Mouse (Mus musculus): Measurements from ENCODE around the gene Kpna6. TPM values are rescaled to one million over a fixed set of nuclear protein-coding genes. Genes with fewer than 3 reads are reported as not detected.

The Kpna6 gene
- polyA plus RNA-seq, 1 experiment from 2014 or later: 6.0 TPM

DNA sequence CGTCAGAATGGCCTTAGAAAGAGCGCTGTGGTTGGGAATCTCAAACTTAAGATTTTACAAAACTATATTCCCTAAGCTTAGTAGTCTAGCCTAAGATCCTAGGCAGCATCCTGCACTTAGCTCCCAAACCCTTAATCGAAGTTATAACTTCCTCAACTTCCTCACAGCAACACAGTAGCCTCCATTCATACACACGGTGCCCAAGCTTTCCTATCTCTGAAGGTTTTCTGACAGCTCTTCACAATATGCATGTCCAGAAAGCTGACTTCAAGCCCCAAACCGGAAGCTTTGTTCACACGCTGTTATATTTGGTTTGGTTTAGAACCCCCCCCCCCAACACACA is 23.2 kb upstream of the Kpna6 start:
- Histone ChIP-seq H3K9me3 (replicated peaks) (no peaks in the 10 kb centered on the region), H3K9ac (peak overlapping the region; percentile 71), H3K36me3 (replicated peaks) (peaks cover 17% of the 10 kb centered on the region), H3K27ac (replicated peaks) (peak overlapping the region; percentile 77), H3K4me3 (replicated peaks) (peak overlapping the region; percentile 80), H3K4me2 (peak overlapping the region; percentile 93), H3K4me1 (replicated peaks) (peaks cover 19% of the 10 kb centered on the region), H3K27me3 (no peaks in the 10 kb centered on the region)
- 0 out of 2 replicates have a peak, but pooled peaks have one; percentile 3 for ATAC-seq (ENCODE audit: insufficient read depth)
- whole genome bisulfite sequencing (ENCODE audit: insufficient replicate concordance): 17% methylated on average over 6 of the region's 6 CpGs

DNA sequence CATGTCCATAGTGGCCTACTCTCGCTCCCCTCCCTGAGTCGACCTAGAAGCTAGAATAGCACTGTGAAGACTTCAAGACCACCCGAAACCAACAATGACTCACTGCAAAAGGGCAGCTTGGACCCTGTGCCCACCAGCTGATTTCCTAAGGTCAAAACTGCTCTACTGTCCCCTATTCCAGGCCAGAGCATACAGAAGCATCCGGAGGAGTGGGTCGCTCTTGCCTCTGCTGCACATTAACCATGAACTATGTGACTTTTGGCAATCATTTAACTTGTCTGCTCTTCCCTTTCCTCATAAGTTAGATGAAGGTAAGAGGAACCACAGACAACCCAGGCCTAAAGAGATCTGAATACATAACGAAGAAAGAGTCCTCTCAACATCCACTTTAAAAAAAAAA is 12.0 kb upstream of the Kpna6 start:
- no peak overlapping the region for H3K9ac ChIP-seq
- no peaks in the 10 kb centered on the region for H3K27me3 ChIP-seq
- no peaks in the 10 kb centered on the region for H3K9me3 ChIP-seq (replicated peaks)
- no peaks in the 10 kb centered on the region for H3K4me1 ChIP-seq (replicated peaks)
- no peak overlapping the region for H3K27ac ChIP-seq (replicated peaks)
- 83% methylated on average over 6 of the region's 6 CpGs for WGBS (ENCODE audit: insufficient replicate concordance)
- no peak overlapping the region for H3K4me3 ChIP-seq (replicated peaks)
- H3K4me2 ChIP-seq: no peak overlapping the region
- ATAC-seq (ENCODE audit: insufficient read depth): no peak
- peaks cover 34% of the 10 kb centered on the region for H3K36me3 ChIP-seq (replicated peaks)

DNA sequence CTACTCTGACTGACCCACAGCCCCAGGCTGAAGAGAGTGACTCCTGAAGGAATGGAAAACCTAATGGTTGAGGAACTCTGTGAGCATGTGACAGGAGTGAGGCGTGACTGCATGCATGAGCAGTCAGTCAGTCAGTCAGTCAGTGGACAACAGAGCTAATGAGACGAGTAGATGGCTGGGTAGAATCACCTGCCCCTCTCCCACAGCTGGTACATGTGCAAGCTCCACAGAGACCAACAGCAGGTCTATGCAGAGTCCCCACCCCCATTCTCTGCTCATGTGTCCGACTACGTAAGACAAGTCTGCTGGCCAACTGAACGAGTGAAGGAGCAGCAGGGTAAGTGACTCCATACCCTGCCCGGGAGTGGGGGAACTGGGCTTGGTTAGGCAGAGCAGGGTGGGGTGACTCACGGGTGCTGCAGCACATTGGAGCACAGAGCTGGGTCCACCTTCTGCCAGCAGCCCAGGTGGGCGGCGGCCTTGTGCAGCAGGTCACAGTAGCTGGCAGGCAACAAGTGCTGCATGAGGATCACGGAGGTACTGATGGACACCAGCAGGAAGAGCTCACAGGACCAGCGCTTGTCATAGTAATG is 11.4 kb upstream of the Kpna6 start:
- Histone ChIP-seq H3K9me3 (replicated peaks) (no peaks in the 10 kb centered on the region), H3K4me1 (replicated peaks) (no peaks in the 10 kb centered on the region), H3K9ac (no peak overlapping the region), H3K4me2 (no peak overlapping the region), H3K36me3 (replicated peaks) (peaks cover 34% of the 10 kb centered on the region), H3K27ac (replicated peaks) (no peak overlapping the region), H3K27me3 (no peaks in the 10 kb centered on the region), H3K4me3 (replicated peaks) (no peak overlapping the region)
- 77% methylated on average over 11 of the region's 11 CpGs for WGBS (ENCODE audit: insufficient replicate concordance)
- ATAC-seq (ENCODE audit: insufficient read depth): 0 out of 2 replicates have a peak, but pooled peaks have one; percentile 18

GRCm38 (mm10) chr4:129681837-129682236 is 9.3 kb upstream of the Kpna6 start:
- WGBS (ENCODE audit: insufficient replicate concordance): 76% methylated on average over 11 of the region's 11 CpGs
- Histone ChIP-seq H3K27me3 (no peaks in the 10 kb centered on the region), H3K27ac (replicated peaks) (no peak overlapping the region), H3K4me2 (no peak overlapping the region), H3K4me1 (replicated peaks) (no peaks in the 10 kb centered on the region), H3K4me3 (replicated peaks) (no peak overlapping the region), H3K36me3 (replicated peaks) (peaks cover 31% of the 10 kb centered on the region), H3K9ac (no peak overlapping the region), H3K9me3 (replicated peaks) (no peaks in the 10 kb centered on the region)
- ATAC-seq (ENCODE audit: insufficient read depth): no peak

- Histone ChIP-seq H3K27ac (replicated peaks) (peak overlapping the region; percentile 92), H3K27me3 (no peaks in the 10 kb centered on the region), H3K4me2 (peak overlapping the region; percentile 88), H3K4me1 (replicated peaks) (peaks cover 26% of the 10 kb centered on the region), H3K9ac (peak overlapping the region; percentile 96), H3K36me3 (replicated peaks) (peaks cover 17% of the 10 kb centered on the region; the same call in 1 of the 2 replicates), H3K9me3 (replicated peaks) (no peaks in the 10 kb centered on the region), H3K4me3 (replicated peaks) (peak overlapping the region; percentile 91)
- ATAC-seq (ENCODE audit: insufficient read depth): peak; percentile 36; the same call in 1 of the 2 replicates
- 3% methylated on average over 10 of the region's 10 CpGs for WGBS (ENCODE audit: insufficient replicate concordance)
These were observed 397 bp upstream of the Kpna6 start for GRCm38 (mm10) chr4:129672878-129673449.

DNA sequence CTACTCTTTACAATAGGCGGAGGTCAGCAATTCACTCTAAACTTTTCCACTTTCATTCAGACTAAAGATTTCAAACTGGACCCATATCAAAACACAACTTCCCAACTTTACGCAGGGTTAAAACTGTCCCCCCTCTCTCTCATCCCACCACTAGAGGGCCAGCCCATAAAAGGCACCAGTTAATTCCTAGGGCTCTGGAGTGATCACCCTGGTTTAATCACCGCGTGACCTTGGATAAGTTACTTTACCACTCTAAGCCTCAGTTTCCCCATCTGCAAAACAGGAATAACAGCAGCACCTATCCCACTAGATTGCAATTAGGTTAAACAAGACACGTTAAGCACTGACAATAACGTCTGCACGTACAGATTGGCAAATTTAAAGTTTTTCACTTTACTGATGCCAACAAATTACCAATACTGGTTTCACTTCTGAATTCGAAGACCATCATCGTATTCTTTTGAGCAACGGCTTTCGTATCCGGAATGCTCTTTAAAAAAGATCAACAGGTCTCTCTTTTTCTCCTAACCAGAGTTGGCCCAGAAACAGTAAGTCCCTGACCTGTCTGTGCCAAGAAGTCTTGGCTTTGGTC is 980 bp downstream of the Kpna6 start:
- no peaks in the 10 kb centered on the region for H3K9me3 ChIP-seq (replicated peaks)
- 0 out of 2 replicates have a peak, but pooled peaks cover 16% of the 10 kb centered on the region for H3K36me3 ChIP-seq (replicated peaks)
- peak overlapping the region; percentile 92 for H3K27ac ChIP-seq (replicated peaks)
- peak overlapping the region; percentile 96 for H3K9ac ChIP-seq
- peak overlapping the region; percentile 91 for H3K4me3 ChIP-seq (replicated peaks)
- H3K4me1 ChIP-seq (replicated peaks): peaks cover 26% of the 10 kb centered on the region
- ATAC-seq (ENCODE audit: insufficient read depth): peak; percentile 54; the same call in 1 of the 2 replicates
- WGBS (ENCODE audit: insufficient replicate concordance): 3% methylated on average over 12 of the region's 12 CpGs
- H3K27me3 ChIP-seq: no peaks in the 10 kb centered on the region
- H3K4me2 ChIP-seq: peak overlapping the region; percentile 88

- Histone ChIP-seq H3K9me3 (replicated peaks) (no peaks in the 10 kb centered on the region), H3K4me2 (no peak overlapping the region), H3K4me3 (replicated peaks) (no peak overlapping the region), H3K36me3 (replicated peaks) (peaks cover 53% of the 10 kb centered on the region), H3K27me3 (no peaks in the 10 kb centered on the region), H3K4me1 (replicated peaks) (no peaks in the 10 kb centered on the region), H3K9ac (no peak overlapping the region), H3K27ac (replicated peaks) (no peak overlapping the region)
- WGBS (ENCODE audit: insufficient replicate concordance): 75% methylated on average over 3 of the region's 3 CpGs
- ATAC-seq (ENCODE audit: insufficient read depth): no peak
These were observed 10.2 kb downstream of the Kpna6 start for GRCm38 (mm10) chr4:129662255-129662813.

GRCm38 (mm10) chr4:129661584-129661983 is 11.0 kb downstream of the Kpna6 start:
- Histone ChIP-seq H3K27ac (replicated peaks) (no peak overlapping the region), H3K9ac (no peak overlapping the region), H3K36me3 (replicated peaks) (peaks cover 57% of the 10 kb centered on the region), H3K4me1 (replicated peaks) (no peaks in the 10 kb centered on the region), H3K9me3 (replicated peaks) (no peaks in the 10 kb centered on the region), H3K27me3 (no peaks in the 10 kb centered on the region), H3K4me2 (no peak overlapping the region), H3K4me3 (replicated peaks) (no peak overlapping the region)
- no peak for ATAC-seq (ENCODE audit: insufficient read depth)
- WGBS (ENCODE audit: insufficient replicate concordance): 85% methylated on average over 3 of the region's 3 CpGs

- Histone ChIP-seq H3K4me1 (replicated peaks) (no peaks in the 10 kb centered on the region), H3K9me3 (replicated peaks) (no peaks in the 10 kb centered on the region), H3K27ac (replicated peaks) (no peak overlapping the region), H3K27me3 (no peaks in the 10 kb centered on the region), H3K36me3 (replicated peaks) (peaks cover 95% of the 10 kb centered on the region), H3K4me3 (replicated peaks) (no peak overlapping the region), H3K4me2 (no peak overlapping the region), H3K9ac (no peak overlapping the region)
- no peak for ATAC-seq (ENCODE audit: insufficient read depth)
- WGBS (ENCODE audit: insufficient replicate concordance): 83% methylated on average over 14 of the region's 14 CpGs
These were observed 17.8 kb downstream of the Kpna6 start for GRCm38 (mm10) chr4:129654770-129655169.

DNA sequence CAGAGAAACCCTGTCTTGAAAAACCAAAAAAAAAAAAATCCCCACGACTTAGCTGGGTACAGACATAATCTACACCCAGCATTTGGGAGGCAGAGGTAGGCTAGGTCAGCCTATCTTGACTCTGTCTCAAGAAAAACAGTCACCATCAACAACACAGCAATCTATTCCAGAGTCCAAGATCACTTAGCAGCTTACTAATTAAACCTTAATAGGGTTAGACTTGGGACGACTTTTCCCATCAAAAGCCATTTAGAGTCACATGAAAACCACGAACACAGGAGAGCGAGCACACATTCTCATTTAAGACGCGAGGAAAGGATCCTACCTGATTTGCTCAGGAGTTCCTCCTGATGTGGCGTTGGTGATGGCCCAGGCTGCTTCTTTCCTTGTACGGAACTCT is 22.2 kb downstream of the Kpna6 start:
- no peak overlapping the region for H3K4me3 ChIP-seq (replicated peaks)
- peaks cover 95% of the 10 kb centered on the region for H3K36me3 ChIP-seq (replicated peaks)
- WGBS (ENCODE audit: insufficient replicate concordance): 88% methylated on average over 8 of the region's 8 CpGs
- no peak overlapping the region for H3K9ac ChIP-seq
- no peaks in the 10 kb centered on the region for H3K4me1 ChIP-seq (replicated peaks)
- no peak overlapping the region for H3K4me2 ChIP-seq
- ATAC-seq (ENCODE audit: insufficient read depth): no peak
- H3K9me3 ChIP-seq (replicated peaks): no peaks in the 10 kb centered on the region
- no peaks in the 10 kb centered on the region for H3K27me3 ChIP-seq
- H3K27ac ChIP-seq (replicated peaks): no peak overlapping the region

DNA sequence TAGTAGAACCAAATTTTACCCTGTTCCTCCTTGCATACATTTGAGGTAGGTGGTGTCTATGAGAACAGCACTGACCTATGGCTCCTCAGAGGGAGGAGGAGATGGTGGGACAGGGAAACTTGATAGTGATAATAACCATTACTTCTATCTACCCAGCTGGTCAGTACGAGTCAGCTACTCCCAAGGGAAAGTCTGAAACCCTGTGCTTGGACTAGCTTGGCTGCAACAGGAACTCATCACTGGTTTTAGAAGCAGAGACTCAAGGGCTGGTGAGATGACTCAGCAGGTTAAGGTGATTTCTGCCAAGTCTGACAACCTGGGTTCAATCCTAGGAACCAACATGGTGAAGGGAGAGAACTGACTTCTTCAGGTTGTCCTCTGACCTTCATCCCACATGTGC is 23.9 kb downstream of the Kpna6 start:
- H3K9me3 ChIP-seq (replicated peaks): no peaks in the 10 kb centered on the region
- 78% methylated on average over 1 of the region's 1 CpGs for WGBS (ENCODE audit: insufficient replicate concordance)
- H3K27me3 ChIP-seq: no peaks in the 10 kb centered on the region
- no peak overlapping the region for H3K9ac ChIP-seq
- peaks cover 82% of the 10 kb centered on the region for H3K36me3 ChIP-seq (replicated peaks)
- H3K4me3 ChIP-seq (replicated peaks): no peak overlapping the region
- ATAC-seq (ENCODE audit: insufficient read depth): no peak
- H3K4me1 ChIP-seq (replicated peaks): no peaks in the 10 kb centered on the region
- H3K4me2 ChIP-seq: no peak overlapping the region
- H3K27ac ChIP-seq (replicated peaks): no peak overlapping the region

Data from liver, embryonic 15.5 days (tissue).